1 mouse cellular context compared by ENCODE assay signal in genomic region chr10:80330084-80330483, GRCm38 (mm10).
TF ChIP-seq lines count a peak whose summit lies in the region.

No protein-coding gene starts in this region.

TF ChIP-seq in CH12.LX, 34 proteins besides CTCF, POLR2A, EP300 and RAD21:
- TF ChIP-seq ELF1 (IDR thresholded peaks at IDR 0.05; ENCODE audit: low read depth, low read length) (no peak), USF1 (IDR thresholded peaks at IDR 0.05; ENCODE audit: low read depth, low read length) (no peak), SMC3 (IDR thresholded peaks at IDR 0.05; ENCODE audit: low read depth, low read length) (no peak), KAT2A (IDR thresholded peaks at IDR 0.05; ENCODE audit: insufficient replicate concordance, low read length) (no peak), SIN3A (IDR thresholded peaks at IDR 0.05; ENCODE audit: low read length) (peak; percentile 21; the same call in 1 of the 2 replicates), ZMIZ1 (IDR thresholded peaks at IDR 0.05; ENCODE audit: low read depth, low read length) (no peak), ZKSCAN1 (IDR thresholded peaks at IDR 0.05; ENCODE audit: borderline replicate concordance, low read depth, low read length) (no peak), HCFC1 (IDR thresholded peaks at IDR 0.05; ENCODE audit: low read depth, low read length) (no peak), BHLHE40 (IDR thresholded peaks at IDR 0.05; ENCODE audit: low read depth, low read length) (0 out of 2 replicates have a peak, but pooled peaks have one; percentile 8), MAZ (IDR thresholded peaks at IDR 0.05; ENCODE audit: low read depth, low read length) (no peak), MXI1 (IDR thresholded peaks at IDR 0.05; ENCODE audit: low read depth, low read length) (peak; percentile 77), TBP (conservative IDR thresholded peaks at IDR 0.05; ENCODE audit: low read depth, low read length) (no peak), MAFK (IDR thresholded peaks at IDR 0.05; ENCODE audit: insufficient replicate concordance, low read length) (no peak), NELFE (IDR thresholded peaks at IDR 0.05; ENCODE audit: low read depth, low read length) (no peak), PAX5 (IDR thresholded peaks at IDR 0.05; ENCODE audit: low read length) (no peak), ZNF384 (IDR thresholded peaks at IDR 0.05; ENCODE audit: low read depth, low read length) (no peak), UBTF (IDR thresholded peaks at IDR 0.05; ENCODE audit: low read depth, low read length) (no peak), MAX (IDR thresholded peaks at IDR 0.05; ENCODE audit: low read length) (no peak), TCF12 (IDR thresholded peaks at IDR 0.05; ENCODE audit: low read depth, low read length) (0 out of 2 replicates have a peak, but pooled peaks have one; percentile 18)
